Mouse (Mus musculus) stomach, embryonic 16.5 days (tissue): ENCODE data around the gene Cmtm7. TPM values are rescaled to one million over a fixed set of nuclear protein-coding genes. Genes with fewer than 3 reads are reported as not detected.

ENCODE experiments used
- ATAC-seq: fragments of 200-750 bp; cut with Nextera tagmentation; 2 replicates; pipeline ENCODE4 v1.8.0; 2017; ENCODE audit warnings: moderate number of reproducible peaks, moderate TSS enrichment; ENCODE audit not compliant: insufficient read depth, low FRiP score
- H3K27ac ChIP-seq: fragments of 300-500 bp; sonication (generic); 2 replicates; pipeline ENCODE4 v1.5.1; 2014; ENCODE audit warnings: low read length
- H3K27me3 ChIP-seq: fragments of 300-500 bp; sonication (generic); 2 replicates; pipeline ENCODE4 v1.6.1; 2014; ENCODE audit warnings: low read length, control low read depth, mixed read lengths; ENCODE audit not compliant: control insufficient read depth, insufficient read depth
- H3K36me3 ChIP-seq: fragments of 300-500 bp; sonication (generic); 2 replicates; pipeline ENCODE4 v1.6.1; 2014; ENCODE audit warnings: low read length; ENCODE audit not compliant: control insufficient read depth, insufficient read depth
- H3K4me1 ChIP-seq: fragments of 300-500 bp; sonication (generic); 2 replicates; pipeline ENCODE4 v1.6.1; 2014; ENCODE audit warnings: low read length, control low read depth, mixed read lengths; ENCODE audit not compliant: control insufficient read depth, insufficient read depth
- H3K4me2 ChIP-seq: fragments of 300-500 bp; sonication (generic); 2 replicates; pipeline ENCODE4 v1.6.1; 2014; ENCODE audit warnings: low read depth, low read length, mixed read lengths
- H3K4me3 ChIP-seq: fragments of 300-500 bp; sonication (generic); replicated peaks from 2 replicates; pipeline ENCODE4 v1.5.1; 2014; ENCODE audit warnings: mild to moderate bottlenecking, low read length
- H3K9ac ChIP-seq: fragments of 300-500 bp; sonication (generic); 2 replicates; pipeline ENCODE4 v1.6.1; 2014; ENCODE audit warnings: low read length
- H3K9me3 ChIP-seq: fragments of 300-500 bp; sonication (generic); replicated peaks from 2 replicates; pipeline ENCODE4 v1.6.1; 2016; ENCODE audit warnings: low read length, control low read depth; ENCODE audit not compliant: control insufficient read depth
- whole genome bisulfite sequencing: fragments of 180-500 bp; shearing (Covaris S2); extraction: QIAGEN DNeasy Blood & Tissue Kit; methylation state at CpG from one replicate; pipeline ENCODE4 v1.1.7; 2014; 5-methylcytosine and 5-hydroxymethylcytosine counted together
- polyA plus RNA-seq: library from polyadenylated mRNA; unstranded; fragments of >200 nt; fragmentation: Nextera tagmentation; extraction: Ambion mirVana; gene quantifications from 2 replicates; pipeline ENCODE4 v1.2.1, GENCODE M21; 2015

Cmtm7 gene
- polyA plus RNA-seq, 1 experiment from 2014 or later: 87.2 TPM

GRCm38 (mm10) chr9:114776361-114776760 is 5.3 kb downstream of the Cmtm7 start:
- Histone ChIP-seq H3K27me3 (no peaks in the 10 kb centered on the region), H3K4me2 (no peak overlapping the region), H3K27ac (no peak overlapping the region), H3K4me1 (peaks cover 14% of the 10 kb centered on the region), H3K36me3 (peaks cover 9% of the 10 kb centered on the region; the same call in 1 of the 2 replicates), H3K9me3 (no peaks in the 10 kb centered on the region), H3K4me3 (no peak overlapping the region), H3K9ac (no peak overlapping the region)
- 77% methylated on average over 3 of the region's 3 CpGs for WGBS
- ATAC-seq: no peak

- Histone ChIP-seq H3K4me1 (peaks cover 10% of the 10 kb centered on the region), H3K9ac (no peak overlapping the region), H3K4me2 (no peak overlapping the region), H3K4me3 (no peak overlapping the region), H3K36me3 (peaks cover 9% of the 10 kb centered on the region; the same call in 1 of the 2 replicates), H3K27ac (peak overlapping the region; percentile 26; the same call in 1 of the 2 replicates), H3K27me3 (no peaks in the 10 kb centered on the region), H3K9me3 (no peaks in the 10 kb centered on the region)
- WGBS: 62% methylated on average over 4 of the region's 4 CpGs
- ATAC-seq: no peak
Observed at GRCm38 (mm10) chr9:114775272-114775671, 6.4 kb downstream of the Cmtm7 start.

- Histone ChIP-seq H3K9ac (no peak overlapping the region), H3K4me1 (peaks cover 5% of the 10 kb centered on the region; the same call in 1 of the 2 replicates), H3K27me3 (no peaks in the 10 kb centered on the region), H3K9me3 (no peaks in the 10 kb centered on the region), H3K4me3 (no peak overlapping the region), H3K36me3 (peaks cover 9% of the 10 kb centered on the region; the same call in 1 of the 2 replicates), H3K4me2 (no peak overlapping the region), H3K27ac (no peak overlapping the region)
- WGBS: 68% methylated on average over 6 of the region's 6 CpGs
- no peak for ATAC-seq
Observed at GRCm38 (mm10) chr9:114774629-114775028, 7.0 kb downstream of the Cmtm7 start.

GRCm38 (mm10) chr9:114771565-114771964 is 10.1 kb downstream of the Cmtm7 start:
- peaks cover 9% of the 10 kb centered on the region; the same call in 1 of the 2 replicates for H3K36me3 ChIP-seq
- no peak overlapping the region for H3K27ac ChIP-seq
- no peak for ATAC-seq
- peaks cover 5% of the 10 kb centered on the region; the same call in 1 of the 2 replicates for H3K4me1 ChIP-seq
- no peak overlapping the region for H3K4me2 ChIP-seq
- H3K4me3 ChIP-seq: no peak overlapping the region
- H3K27me3 ChIP-seq: no peaks in the 10 kb centered on the region
- H3K9me3 ChIP-seq: no peaks in the 10 kb centered on the region
- WGBS: 82% methylated on average over 7 of the region's 7 CpGs
- no peak overlapping the region for H3K9ac ChIP-seq

- H3K9ac ChIP-seq: no peak overlapping the region
- no peaks in the 10 kb centered on the region for H3K27me3 ChIP-seq
- H3K27ac ChIP-seq: no peak overlapping the region
- no peak overlapping the region for H3K4me3 ChIP-seq
- no peak overlapping the region for H3K4me2 ChIP-seq
- 92% methylated on average over 4 of the region's 4 CpGs for WGBS
- no peak for ATAC-seq
- H3K4me1 ChIP-seq: peaks cover 2% of the 10 kb centered on the region; the same call in 1 of the 2 replicates
- no peaks in the 10 kb centered on the region for H3K9me3 ChIP-seq
- peaks cover 9% of the 10 kb centered on the region; the same call in 1 of the 2 replicates for H3K36me3 ChIP-seq
Observed at GRCm38 (mm10) chr9:114770224-114770623, 11.4 kb downstream of the Cmtm7 start.

GRCm38 (mm10) chr9:114768066-114768465 is 13.6 kb downstream of the Cmtm7 start:
- Histone ChIP-seq H3K9me3 (no peaks in the 10 kb centered on the region), H3K4me3 (no peak overlapping the region), H3K9ac (no peak overlapping the region), H3K4me1 (no peaks in the 10 kb centered on the region), H3K27me3 (no peaks in the 10 kb centered on the region), H3K36me3 (peaks cover 9% of the 10 kb centered on the region; the same call in 1 of the 2 replicates), H3K4me2 (no peak overlapping the region), H3K27ac (no peak overlapping the region)
- 55% methylated on average over 10 of the region's 10 CpGs for WGBS
- no peak for ATAC-seq

- H3K4me1 ChIP-seq: no peaks in the 10 kb centered on the region
- H3K9ac ChIP-seq: no peak overlapping the region
- H3K4me2 ChIP-seq: no peak overlapping the region
- 72% methylated on average over 2 of the region's 2 CpGs for WGBS
- peaks cover 6% of the 10 kb centered on the region; the same call in 1 of the 2 replicates for H3K36me3 ChIP-seq
- H3K27me3 ChIP-seq: no peaks in the 10 kb centered on the region
- H3K9me3 ChIP-seq: no peaks in the 10 kb centered on the region
- no peak for ATAC-seq
- no peak overlapping the region for H3K4me3 ChIP-seq
- H3K27ac ChIP-seq: no peak overlapping the region
Observed at GRCm38 (mm10) chr9:114767507-114767906, 14.1 kb downstream of the Cmtm7 start.

- H3K4me3 ChIP-seq: no peak overlapping the region
- H3K36me3 ChIP-seq: 0 out of 2 replicates have a peak, but pooled peaks cover 1% of the 10 kb centered on the region
- H3K9me3 ChIP-seq: no peaks in the 10 kb centered on the region
- no peak overlapping the region for H3K9ac ChIP-seq
- no peaks in the 10 kb centered on the region for H3K27me3 ChIP-seq
- WGBS: 76% methylated on average over 13 of the region's 13 CpGs
- no peak overlapping the region for H3K4me2 ChIP-seq
- H3K4me1 ChIP-seq: no peaks in the 10 kb centered on the region
- no peak; the same call in 1 of the 2 replicates for ATAC-seq
- no peak overlapping the region for H3K27ac ChIP-seq
Observed at GRCm38 (mm10) chr9:114767030-114767429, 14.6 kb downstream of the Cmtm7 start.

GRCm38 (mm10) chr9:114763341-114763740 is 18.3 kb downstream of the Cmtm7 start:
- no peaks in the 10 kb centered on the region for H3K9me3 ChIP-seq
- no peak overlapping the region for H3K4me3 ChIP-seq
- no peaks in the 10 kb centered on the region for H3K4me1 ChIP-seq
- no peak overlapping the region for H3K27ac ChIP-seq
- H3K27me3 ChIP-seq: no peaks in the 10 kb centered on the region
- H3K36me3 ChIP-seq: no peaks in the 10 kb centered on the region
- H3K9ac ChIP-seq: no peak overlapping the region
- WGBS: 63% methylated on average over 13 of the region's 13 CpGs
- no peak; the same call in 1 of the 2 replicates for ATAC-seq
- no peak overlapping the region for H3K4me2 ChIP-seq
